Mouse (Mus musculus): ENCODE measurements around the gene Syt2. TPM values are rescaled to one million over a fixed set of nuclear protein-coding genes. Genes with fewer than 3 reads are reported as not detected.

The Syt2 gene
- polyA plus RNA-seq, 1 experiment: 1.1 TPM

GRCm38 (mm10) chr1:134614554-134614953 is 31.9 kb upstream of the Syt2 start:
- H3K27me3 ChIP-seq (replicated peaks; ENCODE audit: control insufficient read depth, insufficient read depth, low read length): no peaks in the 10 kb centered on the region
- H3K4me3 ChIP-seq (ENCODE audit: insufficient read depth, low read depth, low read length): no peak overlapping the region
- DNase-seq: no peak
- TF ChIP-seq POLR2A (IDR thresholded peaks at IDR 0.05; ENCODE audit: low read depth, low read length) (no peak), CTCF (conservative IDR thresholded peaks at IDR 0.05; ENCODE audit: insufficient read depth, insufficient read length, low read depth, low read length) (no peak)
- H3K36me3 ChIP-seq (ENCODE audit: control insufficient read depth, insufficient read depth, low read length): peaks cover 5% of the 10 kb centered on the region
- no peak overlapping the region for H3K27ac ChIP-seq (ENCODE audit: insufficient read depth, low read depth, low read length)
- H3K4me1 ChIP-seq (ENCODE audit: control insufficient read depth, insufficient read depth, low read length): no peaks in the 10 kb centered on the region
- 93% methylated on average over 5 of the region's 5 CpGs for WGBS

GRCm38 (mm10) chr1:134614988-134615387 is 31.5 kb upstream of the Syt2 start:
- Histone ChIP-seq H3K27me3 (replicated peaks; ENCODE audit: control insufficient read depth, insufficient read depth, low read length) (no peaks in the 10 kb centered on the region), H3K4me1 (ENCODE audit: control insufficient read depth, insufficient read depth, low read length) (no peaks in the 10 kb centered on the region), H3K36me3 (ENCODE audit: control insufficient read depth, insufficient read depth, low read length) (peaks cover 5% of the 10 kb centered on the region), H3K4me3 (ENCODE audit: insufficient read depth, low read depth, low read length) (no peak overlapping the region), H3K27ac (ENCODE audit: insufficient read depth, low read depth, low read length) (no peak overlapping the region)
- TF ChIP-seq POLR2A (IDR thresholded peaks at IDR 0.05; ENCODE audit: low read depth, low read length) (no peak), CTCF (conservative IDR thresholded peaks at IDR 0.05; ENCODE audit: insufficient read depth, insufficient read length, low read depth, low read length) (no peak)
- 90% methylated on average over 2 of the region's 2 CpGs for WGBS
- DNase-seq: no peak

GRCm38 (mm10) chr1:134617656-134618055 is 28.8 kb upstream of the Syt2 start:
- no peak for TF ChIP-seq POLR2A (IDR thresholded peaks at IDR 0.05; ENCODE audit: low read depth, low read length)
- TF ChIP-seq CTCF (conservative IDR thresholded peaks at IDR 0.05; ENCODE audit: insufficient read depth, insufficient read length, low read depth, low read length): no peak
- Histone ChIP-seq H3K27me3 (replicated peaks; ENCODE audit: control insufficient read depth, insufficient read depth, low read length) (no peaks in the 10 kb centered on the region), H3K36me3 (ENCODE audit: control insufficient read depth, insufficient read depth, low read length) (peaks cover 5% of the 10 kb centered on the region), H3K27ac (ENCODE audit: insufficient read depth, low read depth, low read length) (no peak overlapping the region), H3K4me1 (ENCODE audit: control insufficient read depth, insufficient read depth, low read length) (no peaks in the 10 kb centered on the region), H3K4me3 (ENCODE audit: insufficient read depth, low read depth, low read length) (no peak overlapping the region)
- DNase-seq: no peak
- 85% methylated on average over 9 of the region's 9 CpGs for WGBS

DNA sequence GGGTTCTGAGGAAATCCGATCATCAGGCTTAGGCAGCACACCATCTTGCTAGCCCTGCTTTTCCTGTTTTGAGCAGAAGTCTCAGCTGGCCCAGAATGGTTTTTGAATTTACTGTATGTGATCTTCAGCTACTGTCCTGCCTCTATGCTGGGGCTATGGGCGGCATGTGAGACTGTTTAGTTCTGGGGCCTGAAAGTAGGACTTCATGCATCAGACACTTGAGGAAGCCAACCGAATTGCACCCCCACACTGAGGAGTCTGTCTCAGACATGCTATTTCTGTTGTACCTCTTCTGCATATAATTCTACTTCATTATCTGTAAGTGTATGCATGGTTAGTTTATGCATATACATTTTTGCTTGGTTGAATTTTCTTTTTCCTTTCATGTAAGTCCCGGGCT is 21.2 kb upstream of the Syt2 start:
- no peak for DNase-seq
- H3K36me3 ChIP-seq (ENCODE audit: control insufficient read depth, insufficient read depth, low read length): peaks cover 2% of the 10 kb centered on the region
- no peaks in the 10 kb centered on the region for H3K4me1 ChIP-seq (ENCODE audit: control insufficient read depth, insufficient read depth, low read length)
- TF ChIP-seq CTCF (conservative IDR thresholded peaks at IDR 0.05; ENCODE audit: insufficient read depth, insufficient read length, low read depth, low read length) (no peak), POLR2A (IDR thresholded peaks at IDR 0.05; ENCODE audit: low read depth, low read length) (no peak)
- no peak overlapping the region for H3K27ac ChIP-seq (ENCODE audit: insufficient read depth, low read depth, low read length)
- no peaks in the 10 kb centered on the region for H3K27me3 ChIP-seq (replicated peaks; ENCODE audit: control insufficient read depth, insufficient read depth, low read length)
- WGBS: 91% methylated on average over 4 of the region's 4 CpGs
- no peak overlapping the region for H3K4me3 ChIP-seq (ENCODE audit: insufficient read depth, low read depth, low read length)

DNA sequence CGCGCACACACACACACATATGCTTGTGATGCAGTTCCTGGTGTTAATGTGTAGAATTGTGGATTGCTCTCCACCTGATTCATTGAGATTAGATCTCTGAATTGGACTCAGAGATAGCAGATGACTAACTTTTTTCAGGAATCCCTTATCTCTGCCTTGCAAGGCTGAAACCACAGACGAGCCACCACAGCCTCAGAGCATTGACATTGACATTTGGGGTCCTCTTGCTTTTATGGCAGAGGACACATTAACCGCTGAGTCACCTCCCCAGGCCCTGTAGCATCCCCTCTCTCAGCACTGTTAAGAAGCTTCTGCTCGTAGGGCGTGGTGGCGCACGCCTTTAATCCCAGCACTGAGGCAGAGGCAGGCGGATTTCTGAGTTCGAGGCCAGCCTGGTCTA is 17.0 kb upstream of the Syt2 start:
- 93% methylated on average over 10 of the region's 10 CpGs for WGBS
- TF ChIP-seq CTCF (conservative IDR thresholded peaks at IDR 0.05; ENCODE audit: insufficient read depth, insufficient read length, low read depth, low read length): no peak
- no peak for TF ChIP-seq POLR2A (IDR thresholded peaks at IDR 0.05; ENCODE audit: low read depth, low read length)
- no peak overlapping the region for H3K27ac ChIP-seq (ENCODE audit: insufficient read depth, low read depth, low read length)
- no peaks in the 10 kb centered on the region for H3K4me1 ChIP-seq (ENCODE audit: control insufficient read depth, insufficient read depth, low read length)
- no peak for DNase-seq
- no peak overlapping the region for H3K4me3 ChIP-seq (ENCODE audit: insufficient read depth, low read depth, low read length)
- no peaks in the 10 kb centered on the region for H3K27me3 ChIP-seq (replicated peaks; ENCODE audit: control insufficient read depth, insufficient read depth, low read length)
- H3K36me3 ChIP-seq (ENCODE audit: control insufficient read depth, insufficient read depth, low read length): peaks cover 5% of the 10 kb centered on the region

- Histone ChIP-seq H3K36me3 (ENCODE audit: control insufficient read depth, insufficient read depth, low read length) (peaks cover 5% of the 10 kb centered on the region), H3K27ac (ENCODE audit: insufficient read depth, low read depth, low read length) (no peak overlapping the region)
- TF ChIP-seq POLR2A (IDR thresholded peaks at IDR 0.05; ENCODE audit: low read depth, low read length) (no peak), CTCF (conservative IDR thresholded peaks at IDR 0.05; ENCODE audit: insufficient read depth, insufficient read length, low read depth, low read length) (no peak)
These were observed 12.2 kb upstream of the Syt2 start for GRCm38 (mm10) chr1:134634296-134634695.

GRCm38 (mm10) chr1:134636245-134636644 is 10.2 kb upstream of the Syt2 start:
- WGBS: 77% methylated on average over 3 of the region's 3 CpGs
- no peak overlapping the region for H3K27ac ChIP-seq (ENCODE audit: insufficient read depth, low read depth, low read length)
- no peak for DNase-seq
- TF ChIP-seq POLR2A (IDR thresholded peaks at IDR 0.05; ENCODE audit: low read depth, low read length) (no peak), CTCF (conservative IDR thresholded peaks at IDR 0.05; ENCODE audit: insufficient read depth, insufficient read length, low read depth, low read length) (no peak)
- no peak overlapping the region for H3K4me3 ChIP-seq (ENCODE audit: insufficient read depth, low read depth, low read length)
- H3K27me3 ChIP-seq (replicated peaks; ENCODE audit: control insufficient read depth, insufficient read depth, low read length): no peaks in the 10 kb centered on the region
- H3K36me3 ChIP-seq (ENCODE audit: control insufficient read depth, insufficient read depth, low read length): peaks cover 2% of the 10 kb centered on the region; the same call in 1 of the 2 replicates
- H3K4me1 ChIP-seq (ENCODE audit: control insufficient read depth, insufficient read depth, low read length): no peaks in the 10 kb centered on the region

More at GRCm38 (mm10) chr1:134634296-134634695, 12.2 kb upstream of the Syt2 start:
- 66% methylated on average over 7 of the region's 7 CpGs for WGBS
- no peak for DNase-seq
- no peaks in the 10 kb centered on the region for H3K27me3 ChIP-seq (replicated peaks; ENCODE audit: control insufficient read depth, insufficient read depth, low read length)
- no peaks in the 10 kb centered on the region for H3K4me1 ChIP-seq (ENCODE audit: control insufficient read depth, insufficient read depth, low read length)
- no peak overlapping the region for H3K4me3 ChIP-seq (ENCODE audit: insufficient read depth, low read depth, low read length)

Measured in kidney, adult 2 months (tissue).